Mouse (Mus musculus): Measurements from ENCODE around the gene Mycbpap.
A peak's percentile ranks its signal among the peaks of the same experiment; 100 is the strongest.

The Mycbpap gene

GRCm38 (mm10) chr11:94521219-94521843, at the start of gene Mycbpap:
Mycbpap (minus strand) TSS chr11:94521742.
- DNase-seq (ENCODE audit: low spot score in 2 of 2) = peak; percentile 56 to 70

GRCm38 (mm10) chr11:94570612-94571011, 49.1 kb upstream of the Mycbpap start:
- no peak for DNase-seq (ENCODE audit: low spot score in 2 of 2)

GRCm38 (mm10) chr11:94567326-94567725, 45.8 kb upstream of the Mycbpap start:
- DNase-seq (ENCODE audit: low spot score in 2 of 2) = no peak

GRCm38 (mm10) chr11:94566534-94566933, 45.0 kb upstream of the Mycbpap start:
- no peak for DNase-seq (ENCODE audit: low spot score in 2 of 2)

GRCm38 (mm10) chr11:94565151-94565479, 43.6 kb upstream of the Mycbpap start:
- no peak for DNase-seq (ENCODE audit: low spot score in 2 of 2)

- no peak for DNase-seq (ENCODE audit: low spot score in 2 of 2)
Observed at GRCm38 (mm10) chr11:94564437-94565150, 43.1 kb upstream of the Mycbpap start, which contains the start of gene Chad. Chad (plus strand) TSS chr11:94565047.

- DNase-seq (ENCODE audit: low spot score in 2 of 2) = no peak
Observed at GRCm38 (mm10) chr11:94563821-94564220, 42.3 kb upstream of the Mycbpap start.

GRCm38 (mm10) chr11:94563383-94563782, 41.8 kb upstream of the Mycbpap start:
- DNase-seq (ENCODE audit: low spot score in 2 of 2) = no peak

GRCm38 (mm10) chr11:94558226-94558625, 36.7 kb upstream of the Mycbpap start:
- DNase-seq (ENCODE audit: low spot score in 2 of 2) = no peak

GRCm38 (mm10) chr11:94550442-94550744, 28.9 kb upstream of the Mycbpap start:
- DNase-seq (ENCODE audit: low spot score in 2 of 2) = no peak

GRCm38 (mm10) chr11:94549691-94550441, 28.3 kb upstream of the Mycbpap start:
- peak; percentile 30 to 31 for DNase-seq (ENCODE audit: low spot score in 2 of 2)

- DNase-seq (ENCODE audit: low spot score in 2 of 2) = peak; percentile 97 to 98
Observed at GRCm38 (mm10) chr11:94548888-94549690, 27.5 kb upstream of the Mycbpap start, which contains the start of gene Rsad1. Rsad1 (minus strand) TSS chr11:94549255.

- peak; percentile 51 to 66 for DNase-seq (ENCODE audit: low spot score in 2 of 2)
Observed at GRCm38 (mm10) chr11:94548041-94548784, 26.7 kb upstream of the Mycbpap start.

GRCm38 (mm10) chr11:94547271-94547670, 25.7 kb upstream of the Mycbpap start:
- no peak for DNase-seq (ENCODE audit: low spot score in 2 of 2)

- no peak for DNase-seq (ENCODE audit: low spot score in 2 of 2)
Observed at GRCm38 (mm10) chr11:94546381-94546780, 24.8 kb upstream of the Mycbpap start.

- DNase-seq (ENCODE audit: low spot score in 2 of 2) = no peak
Observed at GRCm38 (mm10) chr11:94544422-94544821, 22.9 kb upstream of the Mycbpap start.

- DNase-seq (ENCODE audit: low spot score in 2 of 2) = peak; percentile 96 to 98
Observed at GRCm38 (mm10) chr11:94543932-94544331, 22.4 kb upstream of the Mycbpap start.

- no peak for DNase-seq (ENCODE audit: low spot score in 2 of 2)
Observed at GRCm38 (mm10) chr11:94543344-94543743, 21.8 kb upstream of the Mycbpap start.

- no peak for DNase-seq (ENCODE audit: low spot score in 2 of 2)
Observed at GRCm38 (mm10) chr11:94542400-94542799, 20.9 kb upstream of the Mycbpap start.

- DNase-seq (ENCODE audit: low spot score in 2 of 2) = no peak
Observed at GRCm38 (mm10) chr11:94539761-94540160, 18.2 kb upstream of the Mycbpap start.

- DNase-seq (ENCODE audit: low spot score in 2 of 2) = no peak
Observed at GRCm38 (mm10) chr11:94538733-94539292, 17.3 kb upstream of the Mycbpap start.

Data from right cerebral cortex, adult 2 months (tissue).